Mouse (Mus musculus): Measurements from ENCODE around the gene Spin1. TPM values are rescaled to one million over a fixed set of nuclear protein-coding genes. Genes with fewer than 3 reads are reported as not detected.

The Spin1 gene
- total RNA-seq, 1 experiment from 2014 or later = 44.5 TPM

- ATAC-seq (ENCODE audit: extremely low read depth, insufficient number of reproducible peaks, low FRiP score, poor library complexity, severe bottlenecking) = no peak
Measured at GRCm38 (mm10) chr13:51179362-51179761, 78.7 kb downstream of the Spin1 start.

GRCm38 (mm10) chr13:51182236-51182635, 81.6 kb downstream of the Spin1 start:
- no peak for ATAC-seq (ENCODE audit: extremely low read depth, insufficient number of reproducible peaks, low FRiP score, poor library complexity, severe bottlenecking)

DNA sequence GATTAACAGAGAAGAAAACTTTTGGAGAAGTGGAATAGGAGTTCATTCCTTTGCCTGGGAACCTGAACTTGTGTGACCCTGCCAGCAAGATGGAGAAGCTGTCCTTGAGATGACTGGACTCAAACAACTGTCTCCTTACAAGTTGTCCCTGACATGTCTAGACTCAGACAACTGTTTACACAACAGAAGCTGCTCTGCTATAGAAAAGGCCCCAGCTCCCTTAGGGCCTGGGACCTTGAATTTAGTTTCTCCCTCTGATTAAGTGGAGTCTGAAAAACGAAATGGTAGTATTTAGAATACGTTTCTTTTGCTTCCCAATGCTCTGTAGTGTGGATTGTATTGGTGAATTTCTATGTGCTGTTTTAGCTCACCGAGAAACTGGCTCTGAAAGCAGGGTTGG, 84.2 kb downstream of the Spin1 start:
- ATAC-seq (ENCODE audit: extremely low read depth, insufficient number of reproducible peaks, low FRiP score, poor library complexity, severe bottlenecking) = no peak

- no peak for ATAC-seq (ENCODE audit: extremely low read depth, insufficient number of reproducible peaks, low FRiP score, poor library complexity, severe bottlenecking)
Measured at GRCm38 (mm10) chr13:51190336-51190735, 89.7 kb downstream of the Spin1 start.

DNA sequence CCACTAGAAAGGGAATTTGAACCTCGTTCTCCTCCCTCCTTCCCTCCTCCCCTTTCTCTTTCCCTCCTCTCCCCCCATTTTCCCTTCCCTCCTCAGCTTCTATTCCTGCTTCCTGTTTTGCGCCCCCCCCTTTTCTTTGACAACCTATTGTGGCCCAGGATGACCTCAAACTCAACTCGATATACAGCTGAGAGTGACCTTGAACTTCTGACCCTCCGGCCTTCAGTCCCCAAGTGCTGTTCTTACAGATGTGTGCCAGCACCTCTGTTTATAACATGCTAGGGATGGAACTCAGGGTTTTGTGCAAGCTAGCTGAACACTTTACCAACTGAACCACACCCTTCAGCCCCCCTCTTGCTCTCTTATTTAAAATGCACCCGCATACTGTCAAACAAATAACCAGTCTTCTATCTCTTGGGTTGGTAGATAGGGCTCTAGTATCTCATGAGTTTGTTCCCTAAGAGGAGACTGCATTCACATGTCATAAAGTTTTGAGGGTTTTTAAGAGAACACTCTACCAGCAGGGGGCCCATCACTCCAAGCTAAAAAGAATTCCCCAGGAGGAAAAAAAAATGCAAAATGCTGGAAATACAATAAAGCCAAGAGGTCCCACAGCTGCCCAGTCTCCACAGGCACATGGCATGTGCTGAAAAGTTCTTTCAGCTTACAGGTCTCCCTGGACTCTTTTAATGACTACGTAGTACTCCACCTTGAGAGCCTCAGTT, 90.9 kb downstream of the Spin1 start:
- no peak for ATAC-seq (ENCODE audit: extremely low read depth, insufficient number of reproducible peaks, low FRiP score, poor library complexity, severe bottlenecking)

DNA sequence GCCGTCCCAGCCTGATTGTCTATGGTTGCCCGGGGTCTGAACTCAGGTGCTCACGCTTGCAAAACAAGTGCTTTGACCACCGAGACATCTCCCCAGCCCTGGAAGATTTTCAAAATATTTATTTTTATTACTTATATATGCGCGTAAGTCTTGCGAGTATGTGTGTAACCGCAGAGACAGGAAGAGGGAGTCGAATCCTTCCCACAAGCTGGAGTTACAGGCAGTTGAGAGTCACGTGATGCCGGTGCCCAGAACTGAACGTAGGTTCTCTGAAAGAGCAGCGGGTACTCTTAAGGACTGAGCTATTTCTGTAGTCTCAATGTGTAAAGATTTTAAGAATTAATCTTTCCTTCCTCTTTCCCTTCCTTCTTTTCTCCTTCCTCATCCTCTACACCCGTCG, 93.2 kb downstream of the Spin1 start:
- ATAC-seq (ENCODE audit: extremely low read depth, insufficient number of reproducible peaks, low FRiP score, poor library complexity, severe bottlenecking) = no peak

DNA sequence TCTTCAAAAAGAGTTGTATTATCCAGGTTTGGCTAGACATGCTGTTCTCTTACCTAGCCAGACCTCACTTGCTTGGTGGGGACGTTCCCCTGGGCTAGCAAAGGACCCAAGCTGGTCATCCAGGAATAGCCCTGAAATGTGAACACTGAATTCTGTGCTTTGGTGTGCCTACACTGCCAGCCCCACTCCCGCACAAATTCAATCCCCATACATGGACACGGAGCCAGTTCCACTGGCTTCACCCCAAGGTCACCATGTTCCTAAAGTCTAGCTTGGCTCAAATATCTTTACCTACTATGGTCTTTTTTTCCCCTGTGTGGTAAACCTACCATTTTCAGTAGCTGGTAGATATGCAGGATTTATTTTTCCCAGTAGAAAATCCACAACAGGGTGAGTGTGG, 97.0 kb downstream of the Spin1 start:
- no peak for ATAC-seq (ENCODE audit: extremely low read depth, insufficient number of reproducible peaks, low FRiP score, poor library complexity, severe bottlenecking)

- no peak for ATAC-seq (ENCODE audit: extremely low read depth, insufficient number of reproducible peaks, low FRiP score, poor library complexity, severe bottlenecking)
Measured at GRCm38 (mm10) chr13:51198186-51198585, 97.5 kb downstream of the Spin1 start.

Other genes starting within 250 kb of the Spin1 start
- gene Nxnl2, start 70.1 kb downstream of the Spin1 start, total RNA-seq (2017) = 0.35 TPM in 1 of 2 replicates, not detected in the other